Mouse (Mus musculus) adrenal gland, adult 2 months (tissue): ENCODE measurements around the gene Fam124b. TPM values are rescaled to one million over a fixed set of nuclear protein-coding genes. Genes with fewer than 3 reads are reported as not detected.

Source experiments
- DNase-seq: peaks from one replicate; pipeline ENCODE4 v3.0.0; 2021
- long read RNA-seq: library from polyadenylated mRNA; stranded (forward); transcript quantifications from one replicate; pipeline ENCODE4 v2.0.0, GENCODE M21; 2021
- polyA plus RNA-seq: library from polyadenylated mRNA; depleted of rRNA; stranded (reverse); fragments of >200 nt; gene quantifications from 2 replicates; pipeline ENCODE4 v1.2.3, GENCODE M21; 2012; rRNA removed
- total RNA-seq, 2 experiments: library from RNA; stranded (reverse); gene quantifications; 2 replicates each; pipeline ENCODE4 v1.2.3; 2021

Gene Fam124b
- under 1 TPM; 0.14 to 0.31 TPM for total RNA-seq
- polyA plus RNA-seq = 0.03 TPM in 2 replicates
- long read RNA-seq, partial matches to known transcripts = 0 of 1 reads
- long read RNA-seq, other reads (novel, unspliced or antisense) = 0 of 1 reads

GRCm38 (mm10) chr1:80218268-80218667, at the start of gene Fam124b:
Gene Fam124b (minus strand): TSS chr1:80218473.
- no peak for DNase-seq

DNA sequence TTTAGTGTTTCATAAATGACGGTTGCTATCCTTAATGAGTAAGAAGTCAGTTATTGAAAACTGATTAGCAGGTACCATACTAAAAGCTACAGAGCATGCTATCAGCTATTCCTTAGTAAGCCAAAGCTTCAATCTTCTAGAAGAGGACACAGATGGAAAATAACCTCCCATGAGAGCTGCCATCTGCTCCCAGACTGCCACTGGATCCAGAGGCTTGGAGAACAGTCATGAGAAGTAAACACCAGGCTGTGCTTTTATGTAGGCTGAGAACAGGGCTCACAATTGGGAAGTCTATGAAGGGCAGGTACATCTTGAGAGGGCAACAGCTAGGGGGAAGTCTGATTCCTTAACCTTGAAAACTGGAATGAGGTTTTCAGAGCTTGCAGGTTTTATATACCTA, 42.2 kb upstream of the Fam124b start:
- DNase-seq = no peak

DNA sequence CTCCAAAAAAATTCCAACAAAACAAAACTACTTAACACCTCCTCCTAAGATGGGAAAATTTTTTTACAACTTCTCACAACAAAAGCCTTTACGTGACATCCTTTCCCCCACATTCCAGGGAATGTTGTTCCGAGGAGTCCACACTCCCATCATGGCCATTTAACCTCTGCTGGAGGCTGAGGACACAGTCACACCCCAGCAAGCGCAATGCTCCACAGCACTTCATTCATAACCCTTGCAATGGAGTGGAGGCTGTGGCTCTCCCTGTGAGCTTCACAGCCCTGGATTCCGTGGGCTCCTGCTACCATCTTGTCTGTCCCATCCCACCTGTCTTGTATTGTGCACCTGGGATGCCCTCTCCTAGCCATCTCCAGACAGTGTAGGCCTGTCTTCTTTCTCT, 40.4 kb upstream of the Fam124b start:
- DNase-seq = no peak

GRCm38 (mm10) chr1:80253309-80253708, 35.0 kb upstream of the Fam124b start:
- DNase-seq = no peak

DNA sequence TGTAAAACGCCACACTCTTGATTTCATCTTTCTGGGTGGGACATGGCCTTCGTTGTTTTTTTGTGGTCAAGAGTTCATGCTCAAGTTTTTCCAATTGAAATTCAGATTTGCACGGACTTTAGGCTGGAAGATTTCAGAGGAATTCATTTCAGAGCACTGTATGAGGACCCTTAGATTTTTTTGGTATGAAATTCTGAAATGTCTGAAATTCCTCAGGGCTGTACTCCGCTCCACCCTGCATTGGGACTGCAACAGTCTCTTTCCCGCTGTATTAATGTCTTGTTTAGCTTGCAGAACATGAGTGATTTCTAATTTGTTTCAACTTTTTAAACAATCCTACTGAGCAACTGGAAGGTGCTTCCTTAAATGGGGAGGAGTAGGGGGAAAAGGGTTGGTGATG, 32.0 kb upstream of the Fam124b start:
- no peak for DNase-seq

- no peak for DNase-seq
These were observed 28.9 kb upstream of the Fam124b start for GRCm38 (mm10) chr1:80247131-80247530.

GRCm38 (mm10) chr1:80244123-80244522, 25.9 kb upstream of the Fam124b start:
- no peak for DNase-seq

GRCm38 (mm10) chr1:80241579-80241978, 23.3 kb upstream of the Fam124b start:
- DNase-seq = no peak

DNA sequence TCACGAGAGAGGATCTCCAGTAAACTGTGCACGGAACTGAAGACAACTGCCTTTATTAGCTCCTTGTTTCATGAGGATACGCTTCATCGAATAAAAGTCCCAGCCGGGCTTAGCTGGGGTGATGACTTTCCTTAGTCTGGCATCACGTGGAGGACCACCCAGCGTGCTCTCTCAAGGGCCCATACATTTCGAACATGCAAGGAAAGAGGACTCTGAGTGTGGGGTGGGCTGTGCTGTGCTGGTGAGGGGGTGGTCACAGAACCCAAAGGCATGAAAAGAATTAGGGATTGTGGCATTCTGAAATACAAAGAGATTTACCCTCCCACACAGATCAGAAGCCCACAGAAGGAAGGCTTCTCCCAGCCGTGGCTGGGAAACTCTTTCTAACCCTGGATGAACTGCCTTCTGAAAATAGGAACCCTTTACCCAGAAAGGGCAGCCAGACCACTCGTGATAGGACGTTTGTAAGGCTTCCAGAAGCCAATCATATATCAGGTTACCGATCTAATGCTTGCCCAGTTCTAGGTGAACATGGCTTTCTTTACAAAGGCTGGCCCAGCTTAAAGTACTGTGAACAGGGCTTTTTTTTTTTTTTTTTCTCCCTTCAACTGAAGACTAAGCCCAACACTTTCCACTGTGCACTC, 21.9 kb upstream of the Fam124b start:
- DNase-seq = no peak

GRCm38 (mm10) chr1:80239481-80239880, 21.2 kb upstream of the Fam124b start:
- DNase-seq = no peak

DNA sequence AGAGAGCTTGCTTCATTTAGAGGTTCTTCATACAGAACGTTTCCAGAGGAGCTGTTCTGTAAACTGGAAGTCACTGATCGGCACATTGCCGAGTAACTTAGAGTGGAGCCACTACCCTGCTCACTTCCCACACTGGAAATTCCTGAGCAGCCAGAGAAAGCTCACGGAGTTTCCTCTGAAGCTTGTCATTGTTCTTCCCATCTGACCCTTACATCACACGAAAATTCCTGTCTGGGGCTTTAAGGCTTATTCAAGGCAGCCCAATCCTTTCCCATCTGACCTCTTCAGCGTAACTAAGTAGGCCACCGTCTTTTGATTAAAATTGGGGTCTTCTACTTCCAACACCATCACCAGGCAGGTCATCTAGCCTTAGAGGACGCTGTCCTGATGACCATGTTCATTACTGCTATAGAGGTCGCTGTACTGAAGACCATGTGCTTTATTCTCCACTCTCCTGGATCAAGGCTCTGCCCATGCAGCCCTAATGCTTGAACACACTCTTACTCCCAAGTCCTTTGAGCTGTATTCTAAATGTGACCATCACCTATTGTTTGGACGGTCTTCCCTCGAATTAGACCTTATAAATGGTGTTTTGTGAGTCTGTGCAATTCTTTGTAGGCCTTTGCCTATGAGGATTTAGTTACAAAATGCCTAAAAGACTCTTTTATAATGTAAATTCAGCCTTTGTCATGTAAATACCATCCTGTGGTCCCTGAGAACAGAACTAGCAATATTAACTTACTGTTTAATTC, 18.9 kb upstream of the Fam124b start:
- no peak for DNase-seq

GRCm38 (mm10) chr1:80236126-80236525, 17.9 kb upstream of the Fam124b start:
- no peak for DNase-seq

- no peak for DNase-seq
These were observed 12.3 kb upstream of the Fam124b start for GRCm38 (mm10) chr1:80230612-80231011.

- no peak for DNase-seq
These were observed 6.7 kb upstream of the Fam124b start for GRCm38 (mm10) chr1:80224839-80225412.

DNA sequence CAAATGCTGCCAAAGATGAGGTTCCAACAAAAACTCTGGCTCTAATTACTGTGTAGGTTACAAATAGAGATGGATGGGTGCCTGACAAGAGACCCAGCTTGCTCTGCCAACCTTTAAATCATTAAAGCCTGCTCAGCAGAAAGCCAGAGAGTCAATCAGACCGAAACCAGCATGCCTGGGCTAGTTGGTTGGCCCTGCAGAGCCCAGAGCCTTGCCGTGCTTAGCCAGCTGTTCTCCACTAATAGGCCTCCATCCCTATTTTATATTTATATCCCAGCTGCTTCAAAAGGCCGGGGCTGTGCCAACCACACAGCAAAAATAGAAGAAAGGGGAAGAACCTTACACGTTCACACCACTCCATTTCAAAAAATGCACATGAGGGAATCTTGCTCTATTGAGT, 2.9 kb upstream of the Fam124b start:
- no peak for DNase-seq

GRCm38 (mm10) chr1:80213826-80214225, 4.4 kb downstream of the Fam124b start:
- DNase-seq = no peak

- DNase-seq = no peak
These were observed 5.1 kb downstream of the Fam124b start for GRCm38 (mm10) chr1:80213146-80213545.

DNA sequence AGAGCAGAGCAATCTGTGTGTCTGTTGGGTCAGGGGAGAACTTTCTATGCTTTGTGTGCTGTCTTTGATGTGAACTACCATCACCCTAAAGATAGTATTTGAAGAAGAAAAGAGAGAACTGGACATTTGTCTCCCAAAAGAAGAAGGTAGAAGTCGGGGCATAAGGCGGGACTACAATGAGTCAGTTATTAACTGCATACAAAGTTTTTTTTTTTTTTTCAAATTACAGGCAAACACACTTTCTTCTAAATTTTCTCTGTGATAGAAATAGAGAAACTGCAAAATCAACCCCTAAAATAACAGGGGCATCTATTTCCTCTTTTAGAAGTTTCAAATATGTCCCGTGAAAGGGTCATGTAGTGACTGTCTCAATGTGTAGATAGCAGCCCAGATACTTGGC, 16.0 kb downstream of the Fam124b start:
- no peak for DNase-seq

DNA sequence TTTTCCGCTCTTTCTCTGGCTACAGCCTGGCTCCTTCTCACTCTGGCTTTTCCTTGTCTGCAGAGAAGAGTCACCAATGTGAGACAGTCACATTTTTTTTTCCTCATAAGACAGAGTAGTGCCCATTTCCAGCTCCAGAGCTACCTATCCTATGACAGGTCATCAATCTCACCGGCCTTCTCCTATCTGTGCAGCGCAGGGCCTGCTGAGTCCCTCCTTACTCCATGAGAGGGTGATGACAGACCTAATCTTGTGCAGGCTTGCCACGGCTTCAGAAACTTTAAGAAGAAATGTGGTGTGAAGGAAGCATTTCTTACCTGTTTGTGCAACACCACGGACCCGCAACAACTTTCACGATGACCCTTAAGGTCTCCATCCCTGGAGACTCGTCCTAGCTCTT, 25.4 kb downstream of the Fam124b start:
- DNase-seq = no peak

GRCm38 (mm10) chr1:80181414-80181805, 36.9 kb downstream of the Fam124b start:
- no peak for DNase-seq

GRCm38 (mm10) chr1:80180767-80181413, 37.4 kb downstream of the Fam124b start:
- DNase-seq = peak; percentile 35

GRCm38 (mm10) chr1:80180128-80180527, 38.1 kb downstream of the Fam124b start:
- DNase-seq = no peak
